Mouse (Mus musculus) CH12.LX (cell line): Measurements from ENCODE around the gene Ptbp3. TPM values are rescaled to one million over a fixed set of nuclear protein-coding genes. Genes with fewer than 3 reads are reported as not detected.

ENCODE experiments used
- DNase-seq: peaks from one replicate; pipeline ENCODE4 v3.0.0-alpha.2; 2013; ENCODE audit errors: extremely low read depth
- H3K27ac ChIP-seq: 2 replicates; pipeline ENCODE4 v1.5.1; 2012; ENCODE audit warnings: low read depth, mild to moderate bottlenecking, control low read depth, moderate library complexity; ENCODE audit not compliant: insufficient read depth
- H3K27me3 ChIP-seq: replicated peaks from 2 replicates; pipeline ENCODE3; 2012; ENCODE audit warnings: inconsistent platforms
- H3K36me3 ChIP-seq, 2 experiments: replicated peaks in 1 of 2; 2 replicates each; pipeline versions ENCODE3 to v1.6.1; 2012; ENCODE audit warnings: inconsistent platforms in 1 of 2, low read length in 1 of 2, mild to moderate bottlenecking in 1 of 2, mixed read lengths in 1 of 2, moderate library complexity in 1 of 2; ENCODE audit not compliant: control insufficient read depth in 1 of 2, insufficient read depth in 1 of 2
- H3K4me1 ChIP-seq, 2 experiments: 2 replicates each; pipeline ENCODE4 v1.6.1; 2012; ENCODE audit warnings: inconsistent platforms in 1 of 2, moderate library complexity in 1 of 2; ENCODE audit not compliant: insufficient read depth in 2 of 2, control insufficient read depth in 1 of 2
- H3K4me2 ChIP-seq: 2 replicates; pipeline ENCODE4 v1.6.1; 2012; ENCODE audit warnings: low read depth, mild to moderate bottlenecking, control low read depth; ENCODE audit not compliant: poor library complexity, insufficient read depth, severe bottlenecking
- H3K4me3 ChIP-seq, 3 experiments: fragments of 150-350 bp in 1 of 3; sonication (generic) in 1 of 3; replicated peaks in 1 of 3; 2 replicates each; pipeline versions ENCODE3 to v1.5.1; 2011 to 2012; ENCODE audit warnings: low read depth in 2 of 3, low read length in 2 of 3, mild to moderate bottlenecking in 2 of 3, moderate library complexity in 2 of 3, control low read depth in 1 of 3, improper control_type of control experiment in 1 of 3, inconsistent platforms in 1 of 3, mixed read lengths in 1 of 3; ENCODE audit not compliant: poor library complexity in 1 of 3
- H3K79me2 ChIP-seq: replicated peaks from 2 replicates; pipeline ENCODE4 v1.6.1; 2012; ENCODE audit warnings: mild to moderate bottlenecking, moderate library complexity; ENCODE audit not compliant: control insufficient read depth, poor library complexity, insufficient read depth, severe bottlenecking; ENCODE audit errors: extremely low read depth
- H3K9ac ChIP-seq: 2 replicates; pipeline ENCODE4 v1.6.1; 2012; ENCODE audit warnings: low read depth, mild to moderate bottlenecking, control low read depth, moderate library complexity; ENCODE audit not compliant: insufficient read depth
- H3K9me3 ChIP-seq: replicated peaks from 2 replicates; pipeline ENCODE3; 2012; ENCODE audit warnings: low read length, inconsistent platforms, mixed read lengths
- BHLHE40 ChIP-seq: IDR thresholded peaks from 2 replicates; pipeline ENCODE4 v1.6.1; 2011; ENCODE audit warnings: mild to moderate bottlenecking, low read depth, low read length, improper control_type of control experiment
- E2F4 ChIP-seq: IDR thresholded peaks from 2 replicates; pipeline ENCODE4 v1.6.1; 2011; ENCODE audit warnings: low read depth, low read length, improper control_type of control experiment; ENCODE audit not compliant: insufficient replicate concordance
- ELF1 ChIP-seq: IDR thresholded peaks from 2 replicates; pipeline ENCODE4 v1.6.1; 2014; ENCODE audit warnings: low read depth, mild to moderate bottlenecking, inconsistent platforms, low read length, improper control_type of control experiment
- GABPA ChIP-seq: IDR thresholded peaks from 2 replicates; pipeline ENCODE4 v1.6.1; 2012; ENCODE audit warnings: low read depth, low read length, improper control_type of control experiment, inconsistent platforms; ENCODE audit not compliant: insufficient replicate concordance
- JUN ChIP-seq: IDR thresholded peaks from 2 replicates; pipeline ENCODE4 v1.6.1; 2011; ENCODE audit warnings: low read depth, mild to moderate bottlenecking, low read length, improper control_type of control experiment, moderate library complexity; ENCODE audit not compliant: insufficient read depth
- JUND ChIP-seq: conservative IDR thresholded peaks from 2 replicates; pipeline ENCODE4 v1.6.1; 2011; ENCODE audit warnings: low read depth, low read length, improper control_type of control experiment
- KAT2A ChIP-seq: IDR thresholded peaks from 2 replicates; pipeline ENCODE4 v1.6.1; 2012; ENCODE audit warnings: low read length, improper control_type of control experiment, inconsistent platforms; ENCODE audit not compliant: insufficient replicate concordance
- MAX ChIP-seq: IDR thresholded peaks from 2 replicates; pipeline ENCODE4 v1.6.1; 2011; ENCODE audit warnings: low read length, improper control_type of control experiment
- NRF1 ChIP-seq: IDR thresholded peaks from 2 replicates; pipeline ENCODE4 v1.6.1; 2014; ENCODE audit warnings: low read depth, mild to moderate bottlenecking, inconsistent platforms, low read length, improper control_type of control experiment, moderate library complexity
- POLR2AphosphoS2 ChIP-seq: IDR thresholded peaks from 2 replicates; pipeline ENCODE4 v1.6.1; 2011; ENCODE audit warnings: low read depth, low read length, improper control_type of control experiment
- RCOR1 ChIP-seq: conservative IDR thresholded peaks from 2 replicates; pipeline ENCODE4 v1.6.1; 2012; ENCODE audit warnings: low read depth, mild to moderate bottlenecking, inconsistent platforms, low read length, improper control_type of control experiment
- UBTF ChIP-seq: IDR thresholded peaks from 2 replicates; pipeline ENCODE4 v1.6.1; 2012; ENCODE audit warnings: low read depth, mild to moderate bottlenecking, inconsistent platforms, low read length, improper control_type of control experiment, moderate library complexity
- USF2 ChIP-seq: conservative IDR thresholded peaks from 2 replicates; pipeline ENCODE4 v1.6.1; 2011; ENCODE audit warnings: low read depth, low read length, improper control_type of control experiment
- ZC3H11A ChIP-seq: IDR thresholded peaks from 2 replicates; pipeline ENCODE4 v1.6.1; 2012; ENCODE audit warnings: low read depth, mild to moderate bottlenecking, inconsistent platforms, low read length, improper control_type of control experiment
- ZMIZ1 ChIP-seq: IDR thresholded peaks from 2 replicates; pipeline ENCODE4 v1.6.1; 2012; ENCODE audit warnings: low read depth, mild to moderate bottlenecking, inconsistent platforms, low read length, improper control_type of control experiment
- dilution Hi-C: fragments of 300-500 bp; cut with MboI; formaldehyde crosslinking; loops from 2 replicates; pipeline ENCODE4 v1.14.3; 2020; ENCODE audit warnings: low sequenced_read_pairs; ENCODE audit not compliant: extremely low pct_unique_long_range_greater_than_20kb, extremely low pct_ligation_motif_present
- in situ Hi-C: fragments of 300-500 bp; cut with MboI; formaldehyde crosslinking; loops from 3 replicates; pipeline ENCODE4 v1.14.3; 2019; ENCODE audit warnings: low sequenced_read_pairs, low pct_ligation_motif_present, low pct_unique_long_range_greater_than_20kb, mixed read lengths
- polyA plus RNA-seq: library from polyadenylated mRNA; unstranded; fragments of >175 nt; gene quantifications from 2 replicates; pipeline ENCODE4 v1.2.1, GENCODE M21; 2012; ENCODE audit warnings: low read depth; ENCODE audit not compliant: insufficient read length
- total RNA-seq, 2 experiments: library from RNA; depleted of rRNA; stranded (reverse); fragments of 300-350 nt in 1 of 2; fragments of >200 nt in 1 of 2; gene quantifications; 2 replicates each; pipeline ENCODE4 v1.2.3; 2012 to 2014

Gene Ptbp3
- total and polyA plus RNA-seq, 3 experiments = 45.2 to 81.4 (median 48.1) TPM

DNA sequence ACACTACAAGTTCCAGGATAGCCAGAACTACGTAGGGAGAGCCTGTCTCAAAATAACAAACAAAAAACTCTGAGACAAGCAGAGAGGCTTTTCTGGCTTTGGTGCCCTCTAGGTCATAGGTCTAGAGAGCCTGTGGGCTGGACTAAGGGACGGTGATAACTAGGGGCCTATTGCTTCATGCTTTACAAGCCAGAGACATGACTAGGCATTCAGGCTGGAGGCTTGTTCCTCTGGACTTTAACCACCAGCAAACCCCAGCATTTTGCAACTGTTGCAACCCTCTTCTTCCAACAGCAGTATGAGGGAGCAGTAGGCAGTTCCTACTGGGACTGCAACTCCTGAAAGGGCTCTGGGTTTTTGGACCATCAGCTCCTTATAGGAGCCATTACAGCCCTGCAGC lies 109.2 kb downstream of the Ptbp3 start:
- no peaks in the 10 kb centered on the region for H3K27me3 ChIP-seq
- no peaks in the 10 kb centered on the region for H3K79me2 ChIP-seq
- no peaks in the 10 kb centered on the region for H3K36me3 ChIP-seq
- TF ChIP-seq ELF1 = no peak
- TF ChIP-seq GABPA = no peak
- no peak for TF ChIP-seq JUN
- TF ChIP-seq KAT2A = no peak
- no peak for TF ChIP-seq RCOR1
- no peak for TF ChIP-seq UBTF
- no peak for TF ChIP-seq POLR2AphosphoS2
- no peak for TF ChIP-seq BHLHE40
- TF ChIP-seq, all 38 proteins: peak for 0
- H3K4me1 ChIP-seq = peaks cover 13 to 47% of the 10 kb centered on the region in 2 experiments; a peak in 3 of 4 replicates
- dilution Hi-C loops = no loop called here
- no peak overlapping the region for H3K4me2 ChIP-seq
- no peak overlapping the region for H3K4me3 ChIP-seq
- H3K9ac ChIP-seq = no peak overlapping the region
- H3K27ac ChIP-seq = no peak overlapping the region
- in situ Hi-C loops = no loop called here
- no peak for DNase-seq
- peaks cover 6% of the 10 kb centered on the region for H3K9me3 ChIP-seq

DNA sequence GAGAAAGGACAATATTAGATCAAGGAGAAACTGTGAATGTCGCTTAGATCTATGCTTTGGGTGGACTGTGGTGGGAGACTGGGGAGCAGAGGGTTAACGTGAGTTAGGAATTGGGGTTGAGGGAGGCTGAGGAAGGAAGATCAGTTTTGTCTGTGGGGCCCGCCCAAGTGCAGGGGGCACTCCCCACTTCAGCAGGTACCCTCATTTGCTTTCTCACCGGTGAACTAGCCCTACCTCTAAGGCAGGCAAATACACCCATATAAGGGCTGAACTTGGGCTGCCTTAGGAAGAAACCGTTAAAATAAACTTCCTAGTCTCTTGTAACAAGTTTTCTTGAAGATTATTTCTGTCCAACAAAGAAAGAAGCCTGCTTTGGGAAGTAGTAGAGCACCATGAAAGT lies 110.1 kb downstream of the Ptbp3 start:
- no peak overlapping the region for H3K27ac ChIP-seq
- TF ChIP-seq ZMIZ1 = no peak
- TF ChIP-seq E2F4 = no peak
- TF ChIP-seq, all 38 proteins: peak for 0
- dilution Hi-C loops (no loop called here), in situ Hi-C loops (no loop called here)
- H3K4me3 ChIP-seq = no peak overlapping the region
- peaks cover 6% of the 10 kb centered on the region for H3K9me3 ChIP-seq
- H3K4me1 ChIP-seq = peaks cover 11 to 38% of the 10 kb centered on the region in 2 experiments; a peak in 3 of 4 replicates
- H3K27me3 ChIP-seq = no peaks in the 10 kb centered on the region
- no peaks in the 10 kb centered on the region for H3K79me2 ChIP-seq
- no peak for DNase-seq
- H3K9ac ChIP-seq = no peak overlapping the region
- no peak overlapping the region for H3K4me2 ChIP-seq
- no peaks in the 10 kb centered on the region for H3K36me3 ChIP-seq

DNA sequence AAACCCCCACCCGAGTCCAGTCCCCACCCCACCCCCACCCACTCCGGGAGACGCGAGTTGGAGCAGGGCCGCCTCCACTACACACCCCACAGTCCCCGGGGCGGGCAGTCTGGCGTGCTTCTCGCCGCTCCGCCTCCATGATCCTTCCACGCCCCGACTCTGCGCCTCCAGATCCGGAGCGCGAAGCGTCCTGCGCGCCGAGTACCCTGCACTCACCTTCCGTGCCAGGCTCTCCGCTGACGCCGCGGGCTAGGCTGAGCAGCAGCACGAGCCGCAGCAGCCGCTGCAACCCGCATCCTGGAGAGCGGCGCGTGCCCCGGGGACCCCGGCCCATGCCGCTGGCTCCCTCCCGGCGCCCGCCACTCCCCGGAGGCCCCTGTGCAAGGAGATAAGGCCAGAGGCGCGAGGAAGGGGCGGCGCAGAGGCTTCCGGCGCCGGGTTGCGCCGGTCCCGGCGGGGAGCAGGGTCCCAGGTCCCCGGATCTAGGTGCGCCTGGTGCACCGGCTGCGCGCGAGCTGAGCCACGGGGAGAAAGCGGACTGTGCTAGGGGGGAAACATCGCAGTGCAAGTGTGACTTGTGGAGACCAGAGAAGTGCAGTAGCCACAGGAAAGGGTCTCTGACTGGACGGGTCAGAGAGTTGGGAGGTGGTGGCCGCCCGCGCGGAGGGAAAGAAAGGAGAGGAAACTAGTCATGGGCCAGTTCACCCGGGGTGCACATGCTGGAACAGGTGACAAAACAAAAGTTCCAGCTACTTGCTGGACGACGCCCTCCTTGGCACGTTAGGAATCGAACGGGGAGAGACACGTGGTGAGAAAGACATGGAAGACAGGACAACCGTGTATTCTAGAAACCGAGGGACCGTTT lies 110.9 kb downstream of the Ptbp3 start, which contains the start of gene Susd1:
Susd1 (minus strand) TSS at position 644 of the 865 bp plus-strand sequence.
- Histone ChIP-seq H3K79me2 (no peaks in the 10 kb centered on the region), H3K4me2 (peak within 1 kb of the TSS; percentile 62), H3K27ac (no peak within 1 kb of the TSS), H3K4me3 (peak within 1 kb of the TSS in 1 of 3 experiments; percentile 70), H3K9me3 (peaks cover 6% of the 10 kb centered on the region), H3K36me3 (no peaks in the 10 kb centered on the region), H3K27me3 (no peaks in the 10 kb centered on the region), H3K9ac (peak within 1 kb of the TSS; percentile 54), H3K4me1 (peaks cover 11 to 30% of the 10 kb centered on the region in 2 experiments; a peak in 3 of 4 replicates)
- TF ChIP-seq NRF1 (no peak), JUND (no peak), JUN (no peak), ZC3H11A (no peak), MAX (no peak), USF2 (no peak)
- DNase-seq = no peak
- dilution Hi-C loops (no loop called here), in situ Hi-C loops (no loop called here)
